Mouse (Mus musculus) embryonic facial prominence, embryonic 11.5 days (tissue): ENCODE measurements at regions not wholly inside any gene's neighbourhood (a gene's known extent, or its start where the extent isn't known, plus 50 kb on each side); places are given as distances from the start of the nearest gene placed in this dataset.

Experiments used
- ATAC-seq: fragments of 200-750 bp; cut with Nextera tagmentation; replicated peaks from 2 replicates; pipeline ENCODE4 v1.8.0; 2017; ENCODE audit warnings: low read depth; ENCODE audit not compliant: insufficient number of reproducible peaks, low FRiP score, low TSS enrichment
- DNase-seq: peaks from one replicate; pipeline ENCODE4 v3.0.0-alpha.2; 2015; ENCODE audit warnings: low spot score
- H3K27ac ChIP-seq: fragments of 300-500 bp; sonication (generic); replicated peaks from 2 replicates; pipeline ENCODE4 v1.5.1; 2014; ENCODE audit warnings: mild to moderate bottlenecking, low read depth, low read length, control low read depth
- H3K27me3 ChIP-seq: fragments of 300-500 bp; sonication (generic); 2 replicates; pipeline ENCODE4 v1.6.1; 2014; ENCODE audit warnings: mild to moderate bottlenecking, low read length, moderate library complexity, mixed read lengths; ENCODE audit not compliant: control insufficient read depth, insufficient read depth
- H3K36me3 ChIP-seq: fragments of 300-500 bp; sonication (generic); replicated peaks from 2 replicates; pipeline ENCODE4 v1.6.1; 2014; ENCODE audit warnings: low read depth, mild to moderate bottlenecking, low read length, moderate library complexity, mixed read lengths; ENCODE audit not compliant: control insufficient read depth, insufficient read depth
- H3K4me1 ChIP-seq: fragments of 300-500 bp; sonication (generic); 2 replicates; pipeline ENCODE4 v1.6.1; 2014; ENCODE audit warnings: low read length, mixed read lengths; ENCODE audit not compliant: control insufficient read depth, insufficient read depth
- H3K4me2 ChIP-seq: fragments of 300-500 bp; sonication (generic); 2 replicates; pipeline ENCODE4 v1.6.1; 2014; ENCODE audit warnings: low read depth, mild to moderate bottlenecking, control low read depth, low read length, moderate library complexity
- H3K4me3 ChIP-seq: fragments of 300-500 bp; sonication (generic); 2 replicates; pipeline ENCODE4 v1.5.1; 2014; ENCODE audit warnings: low read depth, low read length, control low read depth
- H3K9ac ChIP-seq: fragments of 300-500 bp; sonication (generic); replicated peaks from 2 replicates; pipeline ENCODE4 v1.6.1; 2014; ENCODE audit warnings: mild to moderate bottlenecking, control low read depth, low read length
- H3K9me3 ChIP-seq: fragments of 300-500 bp; sonication (generic); replicated peaks from 2 replicates; pipeline ENCODE4 v1.6.1; 2016; ENCODE audit warnings: mild to moderate bottlenecking, low read length, inconsistent platforms, mixed read lengths; ENCODE audit not compliant: control insufficient read depth
- WGBS: fragments of 180-500 bp; shearing (Covaris S2); extraction: QIAGEN DNeasy Blood & Tissue Kit; methylation state at CpG from one replicate; pipeline ENCODE4 v1.1.7; 2014; 5-methylcytosine and 5-hydroxymethylcytosine counted together

DNA sequence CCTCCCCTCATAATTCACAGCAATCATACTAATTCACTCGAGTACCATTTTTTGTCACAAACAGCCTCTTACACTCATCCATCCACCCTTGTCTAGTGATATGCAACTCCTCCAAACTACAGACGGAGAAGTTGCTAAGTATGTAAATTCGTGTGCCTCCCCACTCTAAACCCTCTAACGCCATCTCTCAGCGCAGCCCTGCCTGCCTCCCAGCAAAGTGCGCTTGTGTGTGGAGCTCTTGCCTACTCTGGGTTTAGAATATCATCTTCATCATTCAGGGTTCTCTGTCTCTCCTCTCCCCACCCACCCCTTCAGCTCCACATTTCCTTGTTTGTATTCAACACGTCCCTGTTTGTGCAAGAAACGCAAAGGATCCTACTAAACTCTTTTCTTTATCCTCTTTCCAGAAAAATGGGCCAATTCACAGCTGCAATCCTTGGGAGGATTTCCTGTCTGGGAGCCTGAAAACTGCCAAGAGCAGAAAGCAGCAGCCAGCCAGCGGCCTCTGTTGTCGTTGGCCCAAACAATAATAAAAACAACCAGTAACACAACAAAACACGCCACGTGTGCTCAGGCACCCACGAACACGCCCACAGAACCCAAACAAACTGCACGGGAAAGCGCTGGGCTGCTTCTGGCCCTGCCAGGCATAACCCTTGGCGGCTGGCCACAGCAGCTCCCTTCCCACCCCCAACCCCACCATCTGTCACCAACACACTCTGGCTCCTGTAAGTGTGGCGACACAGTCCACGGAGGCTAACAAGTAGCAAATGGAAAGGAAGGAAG, 186.9 kb upstream of the Zfp462 start:
- Histone ChIP-seq H3K9ac (peak overlapping the region; percentile 26; the same call in 1 of the 2 replicates), H3K9me3 (no peaks in the 10 kb centered on the region), H3K27ac (no peak overlapping the region), H3K4me3 (no peak overlapping the region), H3K4me1 (no peaks in the 10 kb centered on the region), H3K27me3 (no peaks in the 10 kb centered on the region), H3K36me3 (no peaks in the 10 kb centered on the region), H3K4me2 (peak overlapping the region; percentile 38)
- DNase-seq (peak; percentile 49), ATAC-seq (peak; percentile 80; the same call in 1 of the 2 replicates)
- WGBS: 34% methylated on average over 19 of the region's 19 CpGs

DNA sequence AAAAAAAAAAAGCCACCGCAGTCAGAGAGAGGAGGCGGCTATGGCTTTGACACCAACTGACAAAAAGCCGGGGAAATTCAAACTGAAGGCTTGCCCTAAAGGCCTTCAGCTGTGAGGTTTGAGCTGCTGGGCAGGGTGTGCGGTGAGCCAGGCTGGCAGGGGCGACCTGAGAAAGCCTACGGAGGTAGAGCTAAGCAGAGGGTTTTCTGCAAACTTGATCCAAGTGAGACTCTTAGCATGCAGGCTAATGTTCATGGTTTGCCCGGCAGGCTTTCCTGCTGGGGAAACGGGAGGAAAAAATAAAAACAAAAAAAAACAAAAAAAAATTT, 186.4 kb upstream of the Zfp462 start:
- Histone ChIP-seq H3K27ac (no peak overlapping the region), H3K9ac (peak overlapping the region; percentile 26; the same call in 1 of the 2 replicates), H3K4me2 (peak overlapping the region; percentile 38), H3K9me3 (no peaks in the 10 kb centered on the region), H3K36me3 (no peaks in the 10 kb centered on the region), H3K4me1 (no peaks in the 10 kb centered on the region), H3K27me3 (no peaks in the 10 kb centered on the region), H3K4me3 (no peak overlapping the region)
- WGBS: 24% methylated on average over 8 of the region's 8 CpGs
- ATAC-seq (no peak), DNase-seq (no peak)

DNA sequence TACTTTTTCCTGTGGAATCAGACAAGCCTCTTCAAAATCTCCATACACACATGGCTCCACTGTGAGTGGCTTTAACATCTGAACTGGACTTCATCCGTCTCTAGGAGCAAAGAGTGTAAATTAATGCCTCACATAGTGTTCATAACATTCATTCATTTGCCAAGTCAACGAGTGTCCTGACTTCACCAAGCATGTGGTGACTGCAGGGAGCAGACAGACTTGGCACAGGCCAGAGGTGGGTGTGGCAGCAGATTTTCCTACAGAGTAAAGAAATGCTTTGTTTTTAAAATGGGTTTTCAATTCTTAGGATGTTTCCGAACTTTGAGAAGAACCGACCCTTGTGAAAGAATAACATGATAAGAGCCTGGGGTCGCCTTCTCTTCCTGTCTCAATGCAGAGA, 183.6 kb upstream of the Zfp462 start:
- no peak overlapping the region for H3K4me2 ChIP-seq
- no peaks in the 10 kb centered on the region for H3K9me3 ChIP-seq
- no peaks in the 10 kb centered on the region for H3K27me3 ChIP-seq
- no peak overlapping the region for H3K9ac ChIP-seq
- DNase-seq (no peak), ATAC-seq (no peak)
- no peaks in the 10 kb centered on the region for H3K4me1 ChIP-seq
- no peak overlapping the region for H3K4me3 ChIP-seq
- 55% methylated on average over 5 of the region's 5 CpGs for WGBS
- H3K27ac ChIP-seq: no peak overlapping the region
- no peaks in the 10 kb centered on the region for H3K36me3 ChIP-seq

DNA sequence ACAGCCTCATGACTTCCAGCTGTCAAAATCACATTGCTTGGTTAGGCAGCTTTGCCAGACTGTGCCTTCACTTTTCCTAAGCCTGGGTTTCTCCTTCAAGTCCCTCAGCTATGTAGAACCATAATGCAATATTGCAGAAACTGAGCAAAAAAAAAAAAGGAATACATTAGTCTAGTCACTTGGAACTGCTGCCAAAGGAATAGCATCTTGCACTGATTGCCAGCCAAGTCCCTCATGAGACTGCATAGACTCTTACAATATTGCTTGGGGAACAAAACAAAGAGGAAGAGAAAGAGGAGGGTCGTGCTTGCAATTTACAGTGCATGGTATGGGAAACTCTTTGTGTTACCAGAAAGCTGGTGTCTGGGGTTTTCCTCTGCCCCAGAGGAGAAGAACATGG, 179.8 kb upstream of the Zfp462 start:
- Histone ChIP-seq H3K4me3 (no peak overlapping the region), H3K9ac (no peak overlapping the region), H3K4me2 (no peak overlapping the region), H3K4me1 (no peaks in the 10 kb centered on the region), H3K27ac (no peak overlapping the region), H3K9me3 (no peaks in the 10 kb centered on the region), H3K36me3 (no peaks in the 10 kb centered on the region), H3K27me3 (no peaks in the 10 kb centered on the region)
- DNase-seq (no peak), ATAC-seq (no peak)
- WGBS: 82% methylated on average over 1 of the region's 1 CpGs

DNA sequence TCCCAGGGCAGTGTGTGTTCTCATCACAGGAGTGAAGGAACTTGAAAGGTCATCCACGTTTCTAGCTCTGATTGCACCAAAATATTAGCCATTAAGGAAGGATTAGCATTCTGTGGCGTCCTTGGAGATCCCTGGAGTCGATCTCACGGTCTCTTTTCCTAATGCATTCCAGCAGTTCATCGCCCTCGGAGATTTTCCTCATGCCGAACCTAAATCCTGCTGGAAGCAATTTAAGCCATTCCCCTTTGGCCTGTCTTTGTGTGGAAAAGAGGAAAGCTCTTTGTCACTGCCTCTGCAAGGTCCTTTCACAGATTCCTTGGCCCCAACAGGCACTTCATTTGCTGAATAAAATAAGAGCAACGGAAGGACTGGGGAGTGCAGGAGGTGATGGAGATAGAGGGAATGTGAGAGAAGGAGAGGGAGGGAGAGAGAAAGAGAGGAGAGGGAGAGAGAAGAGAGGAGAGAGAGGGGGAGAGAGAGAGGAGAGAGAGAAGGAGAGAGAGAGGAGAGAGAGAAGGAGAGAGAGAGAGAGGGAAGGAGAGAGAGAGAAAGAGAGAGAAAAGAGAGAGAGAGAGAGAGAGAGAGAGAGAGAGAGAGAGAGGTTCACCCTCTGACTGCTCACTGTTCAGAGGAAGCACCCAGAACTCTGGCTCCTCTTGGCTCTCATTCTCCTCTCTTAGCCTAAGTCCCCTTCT, 177.2 kb upstream of the Zfp462 start:
- no peaks in the 10 kb centered on the region for H3K27me3 ChIP-seq
- no peak overlapping the region for H3K4me3 ChIP-seq
- H3K4me2 ChIP-seq: no peak overlapping the region
- no peaks in the 10 kb centered on the region for H3K9me3 ChIP-seq
- no peak overlapping the region; the same call in 1 of the 2 replicates for H3K9ac ChIP-seq
- H3K4me1 ChIP-seq: no peaks in the 10 kb centered on the region
- peak; percentile 82 for DNase-seq
- H3K27ac ChIP-seq: 0 out of 2 replicates have a peak overlapping the region, but pooled peaks have one; percentile 20
- H3K36me3 ChIP-seq: no peaks in the 10 kb centered on the region
- no peak for ATAC-seq
- WGBS: 15% methylated on average over 8 of the region's 8 CpGs

DNA sequence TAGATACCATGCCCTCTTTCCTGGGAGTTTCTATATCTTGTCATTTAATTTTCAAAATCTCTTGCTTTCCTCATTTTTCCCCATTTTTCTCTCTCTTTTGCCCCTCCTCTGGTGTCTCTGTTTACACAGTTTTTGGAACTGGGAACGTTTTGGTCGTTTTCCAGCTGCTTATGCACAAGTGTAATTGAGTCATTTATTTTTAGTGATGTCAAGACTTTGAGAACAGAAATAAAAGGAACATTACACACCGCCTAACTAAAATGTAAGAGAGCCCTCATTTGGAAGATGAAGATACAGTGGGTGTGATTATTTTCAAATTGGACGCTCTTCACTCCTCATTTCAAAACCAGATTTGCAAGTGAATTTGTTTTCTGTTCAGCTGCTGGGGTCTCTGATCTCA, 176.0 kb upstream of the Zfp462 start:
- Histone ChIP-seq H3K27me3 (no peaks in the 10 kb centered on the region), H3K4me2 (no peak overlapping the region), H3K9me3 (no peaks in the 10 kb centered on the region), H3K9ac (no peak overlapping the region), H3K36me3 (no peaks in the 10 kb centered on the region), H3K4me1 (no peaks in the 10 kb centered on the region), H3K27ac (no peak overlapping the region), H3K4me3 (no peak overlapping the region)
- ATAC-seq (no peak), DNase-seq (no peak)
- 63% methylated on average over 4 of the region's 4 CpGs for WGBS

DNA sequence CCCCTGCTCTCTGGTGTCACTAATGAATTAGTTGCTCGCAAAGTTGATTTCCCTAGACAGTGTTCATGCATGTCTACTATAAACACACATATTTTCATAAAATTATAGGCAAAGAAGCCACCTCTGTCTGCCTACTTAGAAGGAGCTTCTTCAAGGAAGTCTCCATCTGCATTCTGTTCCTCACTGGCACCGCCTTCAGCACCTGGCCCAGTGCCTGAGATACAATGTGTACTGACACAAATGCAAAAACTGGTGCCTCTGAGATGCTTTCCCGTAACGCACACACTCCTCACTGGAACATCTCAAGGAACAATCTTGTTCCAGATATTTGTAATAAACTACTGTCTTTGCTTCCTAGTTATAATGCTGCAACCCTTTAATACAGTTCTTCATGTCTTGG, 170.8 kb upstream of the Zfp462 start:
- no peak overlapping the region for H3K4me2 ChIP-seq
- H3K27me3 ChIP-seq: no peaks in the 10 kb centered on the region
- no peaks in the 10 kb centered on the region for H3K4me1 ChIP-seq
- ATAC-seq (no peak), DNase-seq (no peak)
- no peaks in the 10 kb centered on the region for H3K36me3 ChIP-seq
- H3K9me3 ChIP-seq: no peaks in the 10 kb centered on the region
- no peak overlapping the region for H3K27ac ChIP-seq
- H3K9ac ChIP-seq: no peak overlapping the region
- no peak overlapping the region for H3K4me3 ChIP-seq
- WGBS: 85% methylated on average over 4 of the region's 4 CpGs

DNA sequence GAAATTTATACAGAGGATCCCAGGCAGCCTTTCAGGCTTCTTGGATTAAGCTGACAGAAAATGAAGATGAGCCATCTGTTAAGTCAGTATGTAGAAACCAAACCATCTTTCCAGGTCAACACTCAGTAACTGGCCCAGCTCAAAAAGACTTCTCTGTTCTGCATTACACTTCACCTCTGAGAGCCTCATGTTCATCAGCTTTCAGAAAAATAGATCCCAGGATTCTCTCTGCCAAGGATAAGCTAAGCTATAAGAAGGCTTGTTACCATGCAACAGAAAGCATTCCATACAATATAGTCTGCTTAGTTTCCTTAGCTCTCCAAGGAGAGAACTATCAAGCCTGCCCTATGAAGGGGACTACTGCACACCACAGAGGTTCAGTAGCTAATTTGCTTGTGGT, 170.1 kb upstream of the Zfp462 start:
- Histone ChIP-seq H3K9ac (no peak overlapping the region), H3K9me3 (no peaks in the 10 kb centered on the region), H3K4me2 (no peak overlapping the region), H3K27ac (no peak overlapping the region), H3K4me1 (no peaks in the 10 kb centered on the region), H3K27me3 (no peaks in the 10 kb centered on the region), H3K36me3 (no peaks in the 10 kb centered on the region), H3K4me3 (no peak overlapping the region)
- DNase-seq: no peak
- ATAC-seq: no peak
